Mouse (Mus musculus): ENCODE data around the gene Arhgap22.

Arhgap22 gene

GRCm38 (mm10) chr14:33287920-33288319, 74.1 kb downstream of the Arhgap22 start:
- DNase-seq = no peak

- DNase-seq = no peak
Observed at GRCm38 (mm10) chr14:33290038-33290437, 76.2 kb downstream of the Arhgap22 start.

- no peak for DNase-seq
Observed at GRCm38 (mm10) chr14:33294488-33294887, 80.7 kb downstream of the Arhgap22 start.

GRCm38 (mm10) chr14:33296698-33297341, 83.0 kb downstream of the Arhgap22 start:
- DNase-seq = no peak

DNA sequence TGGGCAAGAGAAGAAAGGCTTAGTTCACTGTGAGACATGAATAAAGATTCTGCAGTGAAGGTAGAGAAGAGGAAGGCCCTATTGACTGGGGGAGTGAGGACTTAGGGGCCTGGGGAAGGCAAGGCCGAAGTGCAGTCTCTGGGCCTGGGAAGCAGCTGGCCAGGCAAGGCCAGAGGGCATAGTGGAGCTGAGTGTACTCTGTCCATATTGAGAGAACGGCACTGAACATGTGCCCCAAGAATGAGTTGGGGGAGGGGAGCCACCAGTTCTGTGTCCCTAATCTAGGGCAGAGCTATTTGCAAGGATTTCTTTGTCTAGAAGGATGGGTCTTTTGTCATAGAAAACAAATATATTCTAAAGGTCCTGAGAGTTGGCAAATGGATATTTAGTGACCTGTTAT, 86.8 kb downstream of the Arhgap22 start:
- DNase-seq = peak; percentile 30

DNA sequence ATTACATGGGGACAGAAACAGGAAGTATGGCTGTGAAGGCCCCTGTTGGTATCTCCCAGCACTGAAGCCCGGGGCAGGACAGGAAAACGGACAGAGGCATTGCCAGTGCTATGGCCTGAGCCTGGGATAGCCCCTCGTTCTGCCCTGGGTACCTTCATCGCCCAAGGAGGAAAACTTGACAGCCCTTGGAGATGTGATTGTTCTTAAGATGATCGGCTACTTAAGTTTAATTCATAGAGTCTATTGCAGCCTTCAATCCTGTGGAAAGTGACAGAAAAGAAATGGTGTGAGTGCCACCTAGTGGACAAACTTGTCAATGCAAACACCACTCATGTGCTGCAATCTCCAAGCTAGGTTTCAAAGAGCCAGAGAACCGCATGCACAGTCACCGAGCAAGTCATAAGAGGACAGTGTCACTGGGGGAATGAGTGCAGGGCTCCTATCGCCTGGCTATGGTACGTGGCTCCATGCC, 89.6 kb downstream of the Arhgap22 start:
- peak; percentile 85 for DNase-seq

DNA sequence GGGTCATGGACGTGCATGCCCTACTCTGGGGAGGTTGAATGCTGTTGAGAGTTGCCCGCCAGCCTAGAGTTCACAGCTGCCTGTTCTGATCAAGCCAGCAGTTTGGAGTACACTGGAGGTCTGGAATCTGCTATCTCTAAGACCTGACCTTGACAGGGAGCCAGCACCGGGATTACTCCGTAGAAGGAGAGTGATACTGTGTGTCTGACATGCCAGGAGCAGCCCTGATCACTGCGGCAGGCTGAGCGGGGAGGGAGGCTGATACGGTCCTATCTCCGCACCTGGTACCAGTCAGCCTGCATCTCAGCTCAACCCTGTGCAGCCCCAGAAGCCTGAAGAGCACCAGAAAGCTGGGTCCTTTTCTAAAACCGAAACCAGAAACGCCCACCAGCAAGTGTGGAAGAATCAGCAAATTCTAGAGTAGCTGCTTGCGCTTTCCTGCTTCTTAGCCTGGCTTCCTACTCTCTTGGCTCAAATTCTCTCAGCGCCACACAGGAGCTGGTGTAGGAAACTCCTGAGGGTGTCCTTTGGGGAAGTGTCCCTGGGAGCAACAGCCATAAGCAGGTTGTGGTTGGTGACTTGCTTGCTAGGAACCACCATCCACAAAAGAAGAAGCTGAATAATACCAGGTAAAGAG, 91.9 kb downstream of the Arhgap22 start:
- DNase-seq = no peak

DNA sequence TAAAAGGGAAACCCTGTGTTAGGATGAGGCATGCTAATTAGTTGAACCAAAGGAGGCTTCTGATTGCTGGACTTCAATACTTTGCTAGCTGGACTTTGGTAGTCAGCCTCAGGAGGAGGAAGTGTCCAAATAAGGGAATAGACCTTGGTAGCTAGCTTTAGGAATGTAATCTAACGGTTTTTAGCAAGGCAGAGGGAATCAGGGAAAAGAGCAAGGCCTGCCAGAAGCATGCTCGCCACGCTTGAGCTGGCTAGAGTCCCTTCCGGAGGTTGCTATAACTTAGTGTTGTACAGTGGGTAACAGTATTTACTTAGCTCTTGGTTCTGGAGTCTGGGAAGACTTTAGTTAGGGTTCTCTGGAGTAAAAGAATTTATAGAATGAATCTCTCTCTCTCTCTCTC, 96.9 kb downstream of the Arhgap22 start:
- peak; percentile 50 for DNase-seq

GRCm38 (mm10) chr14:33312309-33312708, 98.5 kb downstream of the Arhgap22 start:
- DNase-seq = peak; percentile 40

GRCm38 (mm10) chr14:33313624-33314023, 99.8 kb downstream of the Arhgap22 start:
- DNase-seq = peak; percentile 75

DNA sequence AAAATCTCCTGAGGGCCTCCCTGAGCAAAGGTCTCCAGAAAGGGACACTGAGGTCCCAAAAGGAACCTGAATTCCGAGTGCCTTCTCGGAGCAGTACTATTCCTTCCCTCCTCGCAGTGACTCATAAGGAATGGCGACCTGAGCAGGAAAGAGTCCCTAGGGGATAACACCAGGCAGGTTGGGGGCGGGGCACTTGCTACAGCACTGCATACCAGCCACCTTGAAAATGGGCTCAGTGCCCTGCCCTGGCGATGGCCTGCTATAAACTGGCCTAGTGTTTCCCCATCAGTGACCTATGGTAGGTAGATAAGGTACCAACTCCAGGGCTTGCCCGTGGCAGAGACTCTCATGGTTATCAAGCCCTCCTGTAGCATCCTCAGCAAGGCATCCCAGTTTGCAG, 100.3 kb downstream of the Arhgap22 start:
- DNase-seq = peak; percentile 43

DNA sequence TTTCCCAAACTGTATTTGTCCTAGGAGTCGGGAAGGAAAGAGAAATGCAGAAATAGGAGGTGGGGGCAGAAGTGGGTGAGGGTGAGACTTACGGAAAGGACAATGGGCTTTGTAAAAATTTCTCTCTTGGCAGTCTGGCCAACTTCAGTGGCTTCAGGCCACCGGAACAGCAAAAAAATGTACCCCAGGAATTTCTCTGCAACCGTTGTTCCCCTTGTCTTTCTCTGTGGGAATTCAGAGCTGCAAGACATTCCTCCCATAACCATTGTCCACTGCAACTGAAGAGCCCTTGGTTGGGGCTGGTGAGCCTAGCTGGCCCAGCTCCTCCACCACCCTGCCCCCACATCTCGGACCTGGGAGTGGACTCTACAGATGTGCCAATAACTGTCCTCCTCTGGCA, 101.3 kb downstream of the Arhgap22 start:
- DNase-seq = no peak

- DNase-seq = no peak
Observed at GRCm38 (mm10) chr14:33315771-33316170, 101.9 kb downstream of the Arhgap22 start.

DNA sequence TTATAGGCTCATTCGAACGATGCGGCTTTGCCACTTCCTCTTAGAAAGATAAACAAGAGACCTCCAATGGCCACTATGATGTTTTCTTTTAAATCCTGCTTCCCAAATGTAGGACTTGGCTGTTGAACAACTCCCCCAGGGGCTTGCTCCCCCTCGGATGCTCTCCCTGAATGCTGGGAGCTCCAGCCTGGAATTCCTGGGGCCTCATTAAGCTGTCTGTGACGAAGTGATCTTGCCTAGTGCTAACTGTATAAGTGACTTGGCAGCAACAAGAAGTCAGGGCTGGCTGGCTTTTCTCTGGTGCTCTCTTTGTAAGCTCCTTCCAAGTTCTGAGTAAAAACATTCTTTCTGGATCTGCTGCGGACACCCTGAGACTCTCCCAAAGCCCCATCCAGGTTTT, 104.1 kb downstream of the Arhgap22 start:
- peak; percentile 29 for DNase-seq

- DNase-seq = peak; percentile 91
Observed at GRCm38 (mm10) chr14:33319541-33320521, 106.0 kb downstream of the Arhgap22 start.

DNA sequence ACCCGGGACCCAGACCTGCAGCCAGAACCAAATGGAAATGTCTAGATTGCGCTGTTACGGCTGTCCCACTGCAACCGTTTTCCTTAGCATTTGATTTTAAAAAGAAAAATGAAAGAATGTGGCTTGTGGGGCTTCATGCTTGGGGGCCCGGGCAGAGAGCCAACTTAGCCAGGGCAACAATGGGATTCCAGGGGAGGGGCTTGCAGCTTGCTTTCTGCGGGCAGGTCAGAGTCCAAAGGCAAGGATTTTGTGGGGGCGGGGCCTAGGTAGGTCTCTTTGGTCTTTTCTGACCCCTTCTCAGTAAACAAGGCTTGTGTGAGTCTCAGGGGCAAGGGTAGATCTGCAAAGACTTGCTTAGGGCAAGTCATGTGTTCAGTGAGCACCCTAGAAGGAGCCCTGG, 107.0 kb downstream of the Arhgap22 start:
- DNase-seq = peak; percentile 88

DNA sequence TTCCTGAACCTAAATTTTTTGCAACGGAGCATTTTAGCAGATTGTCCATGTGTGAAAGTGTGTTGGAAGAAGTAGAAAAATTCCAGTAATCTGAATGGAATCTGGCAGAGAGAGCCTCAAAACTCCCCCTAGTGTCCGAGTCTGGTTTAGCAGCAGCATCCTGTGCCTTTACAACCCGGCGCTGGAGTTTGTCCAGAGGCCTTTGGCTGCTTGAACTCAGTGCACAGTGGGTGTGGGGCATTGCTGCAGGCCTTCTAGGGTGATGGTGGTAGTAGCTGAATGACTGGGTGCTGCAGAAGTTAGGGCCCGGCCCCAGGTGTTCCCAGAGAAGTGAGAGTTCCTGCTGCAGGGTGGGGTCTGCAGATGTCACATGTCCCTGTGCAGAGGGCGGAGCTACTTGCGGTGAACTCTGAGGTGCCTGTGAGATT, 108.8 kb downstream of the Arhgap22 start:
- peak; percentile 90 for DNase-seq

DNA sequence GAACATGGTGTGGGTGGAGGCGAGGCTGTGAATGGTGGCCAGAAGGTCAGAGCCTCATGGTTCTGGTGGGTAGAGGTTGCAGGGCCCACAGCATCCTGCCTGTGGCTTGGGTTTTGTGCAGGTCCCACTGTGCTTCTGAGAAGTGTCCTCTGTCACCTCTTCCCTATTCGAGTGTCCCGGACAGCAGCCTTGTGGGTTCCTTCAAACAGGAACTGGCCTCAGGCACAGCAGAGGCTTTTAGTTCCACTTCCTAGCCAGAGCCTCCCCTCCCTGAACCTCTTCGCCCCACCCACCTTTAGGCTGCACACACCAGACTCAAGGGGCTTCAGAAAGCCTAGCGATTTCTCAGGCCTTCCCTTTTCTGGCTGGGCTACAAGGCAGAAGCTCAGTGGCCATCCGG, 110.7 kb downstream of the Arhgap22 start:
- DNase-seq = no peak

DNA sequence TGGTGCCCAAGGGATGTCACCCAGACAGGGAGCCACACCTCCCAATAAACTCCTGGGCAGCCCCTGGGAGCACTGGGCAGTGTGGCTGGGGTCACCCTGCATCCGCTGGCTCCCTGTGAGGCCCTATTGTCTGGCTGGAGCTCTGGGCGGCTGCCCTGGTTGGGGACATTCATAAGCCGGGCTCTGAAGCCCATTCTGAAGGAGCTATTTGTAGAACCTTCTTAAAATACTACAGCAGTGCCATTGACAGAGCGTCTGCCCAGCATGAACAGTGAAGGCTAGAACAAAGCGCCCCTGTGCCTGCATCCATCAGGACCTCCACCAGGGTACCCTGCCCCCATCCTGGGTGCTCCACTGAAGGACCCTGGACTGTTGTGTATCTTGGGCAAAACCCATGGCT, 114.5 kb downstream of the Arhgap22 start:
- DNase-seq = no peak

DNA sequence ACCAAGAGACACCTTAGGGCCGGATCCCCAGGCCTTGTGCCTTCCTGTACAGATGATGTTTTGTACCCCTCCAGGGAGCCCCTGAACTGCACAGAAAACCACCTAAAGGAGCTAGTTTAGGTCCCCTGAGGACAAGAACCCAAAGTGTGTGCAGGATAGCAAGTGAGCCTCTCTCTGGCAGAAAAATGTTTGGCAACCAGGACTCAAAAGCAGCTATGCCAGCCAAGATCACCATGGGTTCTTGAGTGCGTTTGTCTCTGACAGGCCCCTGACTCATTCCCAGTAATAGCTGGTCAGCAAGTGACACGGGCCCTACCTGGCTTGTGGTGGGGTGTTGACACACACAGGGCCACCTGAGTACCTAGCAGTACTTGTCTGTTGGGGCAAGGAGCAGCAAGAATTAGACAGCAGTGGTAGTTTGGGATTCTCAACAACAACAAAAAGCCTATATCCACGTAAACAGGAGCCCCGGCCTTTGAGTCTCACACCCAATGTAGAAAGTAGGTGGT, 115.5 kb downstream of the Arhgap22 start:
- DNase-seq = no peak

- DNase-seq = no peak
Observed at GRCm38 (mm10) chr14:33330986-33331385, 117.2 kb downstream of the Arhgap22 start.

- DNase-seq = no peak
Observed at GRCm38 (mm10) chr14:33331627-33332026, 117.8 kb downstream of the Arhgap22 start.

GRCm38 (mm10) chr14:33333833-33334232, 120.0 kb downstream of the Arhgap22 start:
- DNase-seq = no peak

All from kidney, postnatal 10 days (tissue).